Mouse (Mus musculus): ENCODE measurements around the gene Tubgcp6. TPM values are rescaled to one million over a fixed set of nuclear protein-coding genes. Genes with fewer than 3 reads are reported as not detected.

Tubgcp6 gene
- polyA plus RNA-seq, 1 experiment from 2014 or later: 3.3 TPM

DNA sequence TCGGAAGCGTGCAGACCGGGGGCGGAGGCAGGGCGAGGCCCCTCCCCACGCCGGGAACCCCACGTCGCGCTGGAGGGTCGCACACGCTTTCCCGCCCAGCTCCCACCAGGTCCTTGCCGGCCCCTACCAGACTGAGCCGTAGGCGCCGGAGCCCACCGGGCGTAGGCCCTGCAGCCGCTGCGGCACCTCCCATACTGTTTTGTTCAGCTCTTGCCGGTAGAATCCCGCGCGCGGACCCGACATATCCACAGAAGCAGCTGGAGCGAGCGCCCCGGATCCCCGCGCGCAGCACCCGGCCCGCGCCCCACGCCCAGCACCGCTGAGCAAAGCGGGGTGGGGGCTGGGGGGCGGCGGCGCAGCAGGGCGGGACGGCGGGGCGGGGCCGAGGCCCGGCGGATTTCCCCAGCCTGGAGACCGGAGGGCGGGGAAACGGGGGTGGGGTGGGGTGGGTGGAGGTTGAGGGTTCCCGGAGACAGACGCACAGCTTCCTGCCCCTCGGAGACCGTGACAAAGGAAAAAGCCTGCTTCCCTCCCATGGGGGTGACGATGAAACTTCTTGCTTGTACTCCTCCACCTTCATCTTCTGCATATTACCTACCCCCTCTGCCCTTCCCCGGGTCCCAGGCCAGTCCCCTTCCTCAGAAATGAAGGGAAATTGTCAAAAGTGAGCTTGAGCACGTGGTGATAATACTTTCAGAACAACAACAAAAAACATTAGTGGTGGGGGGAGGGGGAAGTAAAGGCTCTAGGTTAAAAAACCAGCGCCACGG is 26.5 kb upstream of the Tubgcp6 start, which contains the start of gene Mapk11:
Mapk11 (minus strand) TSS at position 358 of the 770 bp plus-strand sequence.
- Histone ChIP-seq H3K9me3 (ENCODE audit: low read length) (no peaks in the 10 kb centered on the region), H3K9ac (replicated peaks) (peak within 1 kb of the TSS; percentile 62), H3K27ac (ENCODE audit: low read depth) (0 out of 2 replicates have a peak within 1 kb of the TSS, but pooled peaks have one; percentile 22), H3K4me3 (ENCODE audit: low read depth, low read length) (peak within 1 kb of the TSS; percentile 61), H3K27me3 (ENCODE audit: insufficient read depth, low read length) (peaks cover 56% of the 10 kb centered on the region), H3K36me3 (replicated peaks; ENCODE audit: insufficient read depth, low read length) (peaks cover 7% of the 10 kb centered on the region; the same call in 1 of the 2 replicates), H3K4me2 (ENCODE audit: low read depth, low read length) (peak within 1 kb of the TSS; percentile 86), H3K4me1 (ENCODE audit: insufficient read depth) (peaks cover 10% of the 10 kb centered on the region)
- DNase-seq: peak; percentile 46
- peak; percentile 39; the same call in 1 of the 2 replicates for ATAC-seq
- WGBS (ENCODE audit: insufficient replicate concordance): 1% methylated on average over 42 of the region's 61 CpGs
- no peak for TF ChIP-seq CTCF (IDR thresholded peaks at IDR 0.05; ENCODE audit: low read depth)
- no peak for TF ChIP-seq EP300 (IDR thresholded peaks at IDR 0.05; ENCODE audit: low read depth)

DNA sequence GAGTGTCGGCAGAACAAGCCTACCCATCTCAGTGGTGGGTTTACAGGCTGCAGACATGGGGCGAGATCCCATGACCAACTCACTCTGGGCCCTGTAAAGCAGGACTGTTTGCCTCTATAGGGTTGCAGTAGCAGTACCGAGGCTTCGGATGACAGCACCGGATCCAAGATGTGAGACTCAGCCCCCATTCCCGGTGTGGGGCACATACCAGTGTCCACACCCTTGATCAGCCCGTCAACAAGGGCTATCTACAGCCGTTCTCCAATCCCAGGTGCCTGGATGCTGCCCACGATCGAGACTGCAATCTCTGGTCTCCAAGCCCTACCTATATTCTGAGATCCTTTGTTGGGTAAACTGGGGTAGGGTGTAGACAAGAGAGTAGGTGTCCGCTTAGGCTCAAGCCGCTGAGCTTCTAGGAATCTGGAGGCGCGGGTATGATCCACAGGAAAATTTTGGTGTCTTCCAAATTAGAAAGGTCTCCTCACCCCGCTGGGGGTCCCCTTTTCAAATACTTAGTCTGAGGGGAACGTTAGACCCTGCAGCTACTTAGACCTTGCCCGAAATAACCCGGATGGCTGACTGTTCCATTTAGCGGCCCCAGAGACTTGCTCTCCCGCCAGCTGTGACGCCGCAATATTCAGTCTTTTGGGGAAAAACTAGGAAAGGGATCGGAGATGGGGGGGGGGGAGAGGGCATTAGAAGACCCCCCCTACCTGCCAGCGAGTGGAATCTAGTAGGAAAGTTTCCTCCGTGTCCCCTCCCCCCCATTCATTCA is 25.8 kb upstream of the Tubgcp6 start:
- H3K4me1 ChIP-seq (ENCODE audit: insufficient read depth): peaks cover 10% of the 10 kb centered on the region
- DNase-seq (no peak), ATAC-seq (no peak)
- H3K27me3 ChIP-seq (ENCODE audit: insufficient read depth, low read length): peaks cover 59% of the 10 kb centered on the region
- TF ChIP-seq CTCF (IDR thresholded peaks at IDR 0.05; ENCODE audit: low read depth): no peak
- TF ChIP-seq EP300 (IDR thresholded peaks at IDR 0.05; ENCODE audit: low read depth): no peak
- H3K4me2 ChIP-seq (ENCODE audit: low read depth, low read length): peak overlapping the region; percentile 86
- H3K27ac ChIP-seq (ENCODE audit: low read depth): no peak overlapping the region
- 0 out of 2 replicates have a peak, but pooled peaks cover 1% of the 10 kb centered on the region for H3K36me3 ChIP-seq (replicated peaks; ENCODE audit: insufficient read depth, low read length)
- 10% methylated on average over 25 of the region's 25 CpGs for WGBS (ENCODE audit: insufficient replicate concordance)
- H3K9ac ChIP-seq (replicated peaks): peak overlapping the region; percentile 62
- H3K9me3 ChIP-seq (ENCODE audit: low read length): no peaks in the 10 kb centered on the region
- H3K4me3 ChIP-seq (ENCODE audit: low read depth, low read length): peak overlapping the region; percentile 61

DNA sequence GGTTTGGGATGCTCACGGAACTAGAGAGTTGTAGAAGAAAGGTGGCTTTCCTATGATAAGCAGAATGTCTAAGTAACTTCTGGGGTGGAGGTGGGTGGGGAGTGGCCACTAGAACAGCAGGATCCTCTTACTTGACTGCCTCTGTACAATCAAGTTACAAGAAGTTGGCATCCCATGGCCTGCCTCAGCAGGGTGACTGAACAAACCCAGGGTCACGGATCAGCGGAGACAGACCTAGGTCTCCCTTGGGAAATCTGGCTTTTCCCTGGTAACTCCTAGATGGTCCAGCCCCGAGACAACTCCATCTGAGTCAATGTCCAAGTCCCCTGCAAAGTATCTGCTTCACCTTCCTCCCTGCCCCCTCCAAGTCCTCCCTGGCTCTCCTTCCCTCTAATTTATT is 25.0 kb upstream of the Tubgcp6 start:
- ATAC-seq (no peak), DNase-seq (no peak)
- H3K27me3 ChIP-seq (ENCODE audit: insufficient read depth, low read length): peaks cover 64% of the 10 kb centered on the region
- TF ChIP-seq EP300 (IDR thresholded peaks at IDR 0.05; ENCODE audit: low read depth) (no peak), CTCF (IDR thresholded peaks at IDR 0.05; ENCODE audit: low read depth) (no peak)
- 65% methylated on average over 4 of the region's 4 CpGs for WGBS (ENCODE audit: insufficient replicate concordance)
- no peak overlapping the region for H3K4me3 ChIP-seq (ENCODE audit: low read depth, low read length)
- no peak overlapping the region for H3K9ac ChIP-seq (replicated peaks)
- H3K4me1 ChIP-seq (ENCODE audit: insufficient read depth): peaks cover 10% of the 10 kb centered on the region
- H3K4me2 ChIP-seq (ENCODE audit: low read depth, low read length): no peak overlapping the region
- no peaks in the 10 kb centered on the region for H3K9me3 ChIP-seq (ENCODE audit: low read length)
- no peaks in the 10 kb centered on the region for H3K36me3 ChIP-seq (replicated peaks; ENCODE audit: insufficient read depth, low read length)
- H3K27ac ChIP-seq (ENCODE audit: low read depth): no peak overlapping the region

DNA sequence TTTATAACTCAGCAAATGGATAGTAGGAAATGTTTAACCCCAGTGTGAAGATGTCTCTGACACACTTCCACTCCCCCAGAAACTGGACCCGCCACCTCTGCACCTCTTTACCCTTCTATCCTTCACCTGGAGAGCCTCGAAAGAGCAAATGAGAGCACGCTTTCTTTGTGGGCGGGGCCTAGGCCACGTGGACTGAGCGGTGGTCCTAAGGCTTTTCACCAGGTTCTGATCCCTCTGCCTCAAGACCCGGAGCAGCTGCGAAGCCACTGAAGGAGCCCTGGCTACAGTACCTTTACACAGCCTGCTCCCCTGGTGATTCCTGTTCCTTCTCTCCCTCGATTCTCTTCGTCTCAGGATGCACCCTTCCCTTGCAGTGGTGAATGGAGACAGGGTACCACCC is 24.5 kb upstream of the Tubgcp6 start:
- no peak for DNase-seq
- Histone ChIP-seq H3K36me3 (replicated peaks; ENCODE audit: insufficient read depth, low read length) (no peaks in the 10 kb centered on the region), H3K27ac (ENCODE audit: low read depth) (no peak overlapping the region), H3K9ac (replicated peaks) (no peak overlapping the region), H3K27me3 (ENCODE audit: insufficient read depth, low read length) (peaks cover 69% of the 10 kb centered on the region), H3K9me3 (ENCODE audit: low read length) (no peaks in the 10 kb centered on the region), H3K4me2 (ENCODE audit: low read depth, low read length) (no peak overlapping the region), H3K4me1 (ENCODE audit: insufficient read depth) (peaks cover 10% of the 10 kb centered on the region), H3K4me3 (ENCODE audit: low read depth, low read length) (no peak overlapping the region)
- no peak for ATAC-seq
- WGBS (ENCODE audit: insufficient replicate concordance): 23% methylated on average over 10 of the region's 10 CpGs
- TF ChIP-seq EP300 (IDR thresholded peaks at IDR 0.05; ENCODE audit: low read depth): no peak
- no peak for TF ChIP-seq CTCF (IDR thresholded peaks at IDR 0.05; ENCODE audit: low read depth)

DNA sequence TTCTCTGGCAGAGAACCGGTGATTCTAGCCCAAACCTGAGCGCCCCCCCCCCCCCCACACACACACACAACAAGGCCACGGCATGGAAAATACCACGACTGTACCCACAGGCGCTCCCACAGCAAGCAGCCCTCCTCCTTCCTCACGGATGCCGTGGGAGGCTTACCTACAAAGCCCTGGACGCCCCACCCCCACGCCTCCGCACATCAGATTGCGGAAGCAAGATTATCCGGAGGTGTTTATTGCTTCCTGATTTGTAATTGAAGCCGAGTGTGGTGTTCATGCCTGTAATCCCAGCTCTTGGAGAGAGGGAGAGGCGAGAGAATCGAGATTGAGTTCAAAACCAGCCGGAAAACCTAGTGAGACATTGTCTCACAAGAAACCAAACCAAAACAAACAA is 24.1 kb upstream of the Tubgcp6 start:
- H3K4me1 ChIP-seq (ENCODE audit: insufficient read depth): peaks cover 10% of the 10 kb centered on the region
- H3K27ac ChIP-seq (ENCODE audit: low read depth): no peak overlapping the region
- WGBS (ENCODE audit: insufficient replicate concordance): 8% methylated on average over 16 of the region's 16 CpGs
- TF ChIP-seq CTCF (IDR thresholded peaks at IDR 0.05; ENCODE audit: low read depth): no peak
- no peak for TF ChIP-seq EP300 (IDR thresholded peaks at IDR 0.05; ENCODE audit: low read depth)
- H3K4me3 ChIP-seq (ENCODE audit: low read depth, low read length): 0 out of 2 replicates have a peak overlapping the region, but pooled peaks have one; percentile 3
- H3K9ac ChIP-seq (replicated peaks): no peak overlapping the region
- ATAC-seq (no peak), DNase-seq (no peak)
- H3K4me2 ChIP-seq (ENCODE audit: low read depth, low read length): peak overlapping the region; percentile 40
- no peaks in the 10 kb centered on the region for H3K36me3 ChIP-seq (replicated peaks; ENCODE audit: insufficient read depth, low read length)
- H3K27me3 ChIP-seq (ENCODE audit: insufficient read depth, low read length): peaks cover 73% of the 10 kb centered on the region
- H3K9me3 ChIP-seq (ENCODE audit: low read length): no peaks in the 10 kb centered on the region

DNA sequence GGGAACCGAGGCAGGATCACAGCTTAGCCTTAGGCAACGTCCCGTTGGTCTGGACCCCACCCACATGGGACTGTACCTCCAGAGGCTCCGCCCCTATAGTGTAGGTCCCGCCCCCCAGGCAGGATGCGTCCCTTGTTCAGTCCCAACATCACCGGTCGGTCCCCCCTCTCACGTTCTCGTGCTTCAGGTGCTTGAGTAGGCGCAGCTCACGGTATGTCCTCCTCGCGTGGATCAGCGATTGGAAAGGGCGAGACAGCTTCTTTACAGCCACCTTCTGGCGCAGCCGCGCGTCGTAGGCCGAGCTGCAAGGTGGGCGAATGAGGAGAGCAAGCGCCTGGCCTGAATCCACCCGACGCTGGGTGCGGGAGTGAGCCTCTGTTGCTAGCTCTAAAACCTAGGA is 23.6 kb upstream of the Tubgcp6 start:
- WGBS (ENCODE audit: insufficient replicate concordance): 4% methylated on average over 27 of the region's 27 CpGs
- no peak for TF ChIP-seq EP300 (IDR thresholded peaks at IDR 0.05; ENCODE audit: low read depth)
- no peak for TF ChIP-seq CTCF (IDR thresholded peaks at IDR 0.05; ENCODE audit: low read depth)
- H3K9ac ChIP-seq (replicated peaks): no peak overlapping the region

More for the DNA sequence above, 23.6 kb upstream of the Tubgcp6 start:
- Histone ChIP-seq H3K27me3 (ENCODE audit: insufficient read depth, low read length) (peaks cover 78% of the 10 kb centered on the region), H3K9me3 (ENCODE audit: low read length) (no peaks in the 10 kb centered on the region), H3K4me3 (ENCODE audit: low read depth, low read length) (0 out of 2 replicates have a peak overlapping the region, but pooled peaks have one; percentile 3), H3K4me2 (ENCODE audit: low read depth, low read length) (peak overlapping the region; percentile 40), H3K4me1 (ENCODE audit: insufficient read depth) (peaks cover 10% of the 10 kb centered on the region), H3K36me3 (replicated peaks; ENCODE audit: insufficient read depth, low read length) (no peaks in the 10 kb centered on the region), H3K27ac (ENCODE audit: low read depth) (no peak overlapping the region)
- ATAC-seq: peak; percentile 56
- peak; percentile 59 for DNase-seq
